Mouse (Mus musculus) forebrain, embryonic 10.5 days (tissue): ENCODE data around the gene Psmd11. TPM values are rescaled to one million over a fixed set of nuclear protein-coding genes. Genes with fewer than 3 reads are reported as not detected.

Source experiments
- polyA plus RNA-seq: library from polyadenylated mRNA; unstranded; fragments of >200 nt; fragmentation: Nextera tagmentation; extraction: Ambion mirVana; gene quantifications from 2 replicates; pipeline ENCODE4 v1.2.1, GENCODE M21; 2016

Psmd11 gene
- polyA plus RNA-seq, 1 experiment from 2014 or later = 414 TPM

Other genes with a start within 250 kb of the Psmd11 start
- gene Rnf135, start 244.8 kb upstream of the Psmd11 start, polyA plus RNA-seq = 4.0 and 4.5 TPM in 2 replicates
- gene Rhot1, start 219.6 kb upstream of the Psmd11 start, polyA plus RNA-seq = 50.4 and 53.3 TPM in 2 replicates
- gene Rhbdl3, start 127.7 kb upstream of the Psmd11 start, polyA plus RNA-seq = 3.1 and 3.6 TPM in 2 replicates
- 26.5 and 29.4 TPM in 2 replicates for gene 5730455P16Rik, start 50.6 kb upstream of the Psmd11 start, polyA plus RNA-seq
- gene Zfp207, start 45.3 kb upstream of the Psmd11 start, polyA plus RNA-seq = 301 and 320 TPM in 2 replicates
- gene Cdk5r1, start 48.4 kb downstream of the Psmd11 start, polyA plus RNA-seq = 3.1 and 4.7 TPM in 2 replicates